Mouse (Mus musculus) olfactory bulb, adult 2 months (tissue): ENCODE data around the gene Prickle1.

Experiments
- CTCF ChIP-seq: fragments of 200-500 bp; IDR thresholded peaks from 2 replicates; pipeline ENCODE4 v1.5.1; 2012; ENCODE audit warnings: low read depth, mild to moderate bottlenecking, low read length, moderate library complexity; ENCODE audit not compliant: insufficient read depth
- POLR2A ChIP-seq: fragments of 200-500 bp; IDR thresholded peaks from 2 replicates; pipeline ENCODE4 v1.6.1; 2012; ENCODE audit warnings: mild to moderate bottlenecking, low read depth, low read length, moderate library complexity; ENCODE audit not compliant: insufficient read depth

DNA sequence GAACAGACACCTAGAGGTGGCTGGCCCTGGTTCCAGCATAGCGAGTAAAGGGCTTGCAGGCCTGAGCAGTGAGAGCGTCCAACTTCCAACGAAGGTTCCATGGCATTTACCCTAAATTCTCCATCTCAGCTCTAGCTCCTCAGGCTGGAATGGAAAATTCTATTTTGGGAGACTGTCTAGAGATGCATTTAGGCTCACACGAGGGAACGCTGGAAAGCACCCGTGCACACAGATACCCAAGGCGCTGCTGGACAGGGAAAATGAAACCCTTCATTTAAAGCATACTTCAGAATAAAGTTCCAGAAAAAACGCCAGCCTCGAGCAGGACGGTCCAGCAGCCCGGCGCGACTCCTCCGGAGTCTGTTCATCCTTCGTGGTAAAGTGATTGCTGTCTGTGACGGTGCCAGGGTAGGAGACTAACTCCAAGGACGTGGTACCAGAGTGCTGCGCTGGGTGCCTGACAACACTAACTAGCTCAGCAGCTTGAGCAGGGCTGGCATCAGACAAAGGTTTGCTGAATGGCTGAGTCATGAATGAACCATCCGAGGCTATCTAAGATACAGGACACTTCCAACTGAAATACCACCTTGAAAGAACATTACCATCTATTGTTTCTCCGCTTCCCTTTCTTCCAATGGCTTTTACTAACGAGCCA lies 57.0 kb downstream of the Prickle1 start:
- TF ChIP-seq POLR2A: no peak
- TF ChIP-seq CTCF: no peak
